Mouse (Mus musculus) G1E (cell line): ENCODE measurements at regions not wholly inside any gene's neighbourhood (a gene's known extent, or its start where the extent isn't known, plus 50 kb on each side); places are given as distances from the start of the nearest gene placed in this dataset.

Experiments used
- CTCF ChIP-seq: IDR thresholded peaks from 2 replicates; pipeline ENCODE4 v1.5.1; 2012; ENCODE audit warnings: low read depth, low read length, inconsistent platforms, mixed read lengths
- GATA1 ChIP-seq: IDR thresholded peaks from 2 replicates; pipeline ENCODE4 v1.6.1; 2012; ENCODE audit warnings: borderline replicate concordance, low read length, inconsistent platforms, mixed read lengths

GRCm38 (mm10) chr9:79523054-79523453, 195.6 kb downstream of the Col12a1 start:
- no peak for TF ChIP-seq CTCF
- no peak for TF ChIP-seq GATA1
